Mouse (Mus musculus) neural tube, embryonic 14.5 days (tissue): ENCODE results near the gene Cars2. TPM values are rescaled to one million over a fixed set of nuclear protein-coding genes. Genes with fewer than 3 reads are reported as not detected.
A peak's percentile ranks its signal among the peaks of the same experiment; 100 is the strongest.
"Not testable (repeated sequence)": the region's sequence is repeated elsewhere in the genome, so short reads cannot be mapped to it uniquely, and the experiment has no call there.

ENCODE experiments used
- ATAC-seq: fragments of 200-750 bp; cut with Nextera tagmentation; 2 replicates; pipeline ENCODE4 v1.8.0; 2017; ENCODE audit warnings: low read depth, mild to moderate bottlenecking, moderate TSS enrichment, moderate library complexity
- H3K27ac ChIP-seq: fragments of 300-500 bp; sonication (generic); 2 replicates; pipeline ENCODE4 v1.5.1; 2014; ENCODE audit warnings: low read depth, mild to moderate bottlenecking, control low read depth, low read length, moderate library complexity, mixed read lengths
- H3K27me3 ChIP-seq: fragments of 300-500 bp; sonication (generic); 2 replicates; pipeline ENCODE4 v1.6.1; 2014; ENCODE audit warnings: low read length; ENCODE audit not compliant: control insufficient read depth, insufficient read depth
- H3K36me3 ChIP-seq: fragments of 300-500 bp; sonication (generic); 2 replicates; pipeline ENCODE4 v1.6.1; 2014; ENCODE audit warnings: low read length, mixed read lengths; ENCODE audit not compliant: control insufficient read depth, insufficient read depth
- H3K4me1 ChIP-seq: fragments of 300-500 bp; sonication (generic); 2 replicates; pipeline ENCODE4 v1.6.1; 2014; ENCODE audit warnings: low read length; ENCODE audit not compliant: control insufficient read depth, insufficient read depth
- H3K4me2 ChIP-seq: fragments of 300-500 bp; sonication (generic); 2 replicates; pipeline ENCODE4 v1.6.1; 2014; ENCODE audit warnings: mild to moderate bottlenecking, low read depth, low read length, control low read depth
- H3K4me3 ChIP-seq: fragments of 300-500 bp; sonication (generic); 2 replicates; pipeline ENCODE4 v1.5.1; 2014; ENCODE audit warnings: low read depth, low read length, control low read depth, mixed read lengths
- H3K9ac ChIP-seq: fragments of 300-500 bp; sonication (generic); replicated peaks from 2 replicates; pipeline ENCODE4 v1.6.1; 2014; ENCODE audit warnings: low read depth, mild to moderate bottlenecking, control low read depth, low read length, mixed read lengths
- H3K9me3 ChIP-seq: fragments of 300-500 bp; sonication (generic); 2 replicates; pipeline ENCODE4 v1.6.1; 2016; ENCODE audit warnings: low read length; ENCODE audit not compliant: control insufficient read depth
- WGBS: fragments of 180-500 bp; shearing (Covaris S2); extraction: QIAGEN DNeasy Blood & Tissue Kit; methylation state at CpG from one replicate; pipeline ENCODE4 v1.1.7; 2014; 5-methylcytosine and 5-hydroxymethylcytosine counted together
- polyA plus RNA-seq: library from polyadenylated mRNA; unstranded; fragments of >200 nt; fragmentation: Nextera tagmentation; extraction: Ambion mirVana; gene quantifications from 2 replicates; pipeline ENCODE4 v1.2.1, GENCODE M21; 2014

The Cars2 gene
- polyA plus RNA-seq, 1 experiment from 2014 or later: 27.6 TPM

GRCm38 (mm10) chr8:11506802-11507201 is 43.8 kb downstream of the Cars2 start:
- no peaks in the 10 kb centered on the region for H3K27me3 ChIP-seq
- no peak for ATAC-seq
- no peaks in the 10 kb centered on the region for H3K9me3 ChIP-seq
- 80% methylated on average over 6 of the region's 6 CpGs for WGBS
- no peaks in the 10 kb centered on the region for H3K4me1 ChIP-seq
- H3K9ac ChIP-seq: no peak overlapping the region
- no peak overlapping the region for H3K4me2 ChIP-seq
- peaks cover 53% of the 10 kb centered on the region for H3K36me3 ChIP-seq
- no peak overlapping the region for H3K4me3 ChIP-seq
- H3K27ac ChIP-seq: no peak overlapping the region

- Histone ChIP-seq H3K9me3 (no peaks in the 10 kb centered on the region), H3K4me1 (no peaks in the 10 kb centered on the region), H3K4me3 (no peak overlapping the region), H3K27ac (no peak overlapping the region), H3K27me3 (no peaks in the 10 kb centered on the region), H3K9ac (no peak overlapping the region), H3K36me3 (peaks cover 53% of the 10 kb centered on the region), H3K4me2 (no peak overlapping the region)
- ATAC-seq: no peak
- 88% methylated on average over 14 of the region's 14 CpGs for WGBS
Measured at GRCm38 (mm10) chr8:11506074-11506473, 44.5 kb downstream of the Cars2 start.

DNA sequence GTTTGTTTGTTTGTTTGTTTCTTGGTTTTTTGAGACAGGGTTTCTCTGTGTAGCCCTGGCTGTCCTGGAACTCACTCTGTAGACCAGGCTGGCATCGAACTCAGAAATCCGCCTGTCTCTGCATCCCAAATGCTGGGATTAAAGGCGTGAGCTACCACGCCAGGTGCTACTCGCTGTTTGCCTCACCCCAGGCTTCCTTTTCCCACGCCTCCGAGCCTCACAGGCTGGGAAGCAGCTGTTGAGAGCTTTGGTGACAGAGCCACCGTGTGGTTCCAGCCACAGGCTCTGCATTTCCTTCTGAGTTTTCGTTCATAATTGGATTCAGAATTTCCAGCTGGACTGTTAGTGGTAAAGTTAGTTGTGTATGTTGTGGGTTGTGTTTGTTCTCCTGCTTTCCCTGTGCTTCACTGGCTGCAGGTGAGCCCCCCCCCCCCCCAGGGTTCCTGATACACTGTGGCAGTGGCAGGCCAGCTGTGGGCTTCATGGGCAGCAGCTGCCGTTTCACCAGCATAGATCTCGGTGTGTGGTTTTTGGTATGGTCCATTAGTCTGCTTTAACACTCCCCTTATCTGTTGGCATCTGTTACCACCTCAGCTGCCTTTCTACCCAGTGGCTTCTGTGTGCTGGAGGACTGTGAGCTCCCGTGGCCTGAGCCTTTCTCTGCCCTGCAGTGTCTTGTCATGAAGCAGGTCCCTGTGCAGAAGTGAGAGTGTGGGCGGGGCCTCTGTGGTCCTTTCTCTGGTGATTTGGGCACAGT is 46.9 kb downstream of the Cars2 start:
- no peak for ATAC-seq
- H3K27ac ChIP-seq: no peak overlapping the region
- peaks cover 34% of the 10 kb centered on the region for H3K36me3 ChIP-seq
- WGBS: 89% methylated on average over 13 of the region's 13 CpGs
- no peaks in the 10 kb centered on the region for H3K9me3 ChIP-seq
- H3K4me1 ChIP-seq: no peaks in the 10 kb centered on the region
- no peak overlapping the region for H3K4me3 ChIP-seq
- H3K4me2 ChIP-seq: no peak overlapping the region
- H3K9ac ChIP-seq: no peak overlapping the region
- H3K27me3 ChIP-seq: no peaks in the 10 kb centered on the region

GRCm38 (mm10) chr8:11498786-11499485 is 51.6 kb downstream of the Cars2 start:
- H3K36me3 ChIP-seq: peaks cover 9% of the 10 kb centered on the region; the same call in 1 of the 2 replicates
- no peaks in the 10 kb centered on the region for H3K27me3 ChIP-seq
- no peak for ATAC-seq
- no peaks in the 10 kb centered on the region for H3K9me3 ChIP-seq
- no peak overlapping the region for H3K9ac ChIP-seq
- H3K4me2 ChIP-seq: no peak overlapping the region
- no peak overlapping the region for H3K4me3 ChIP-seq
- 90% methylated on average over 4 of the region's 4 CpGs for WGBS
- peaks cover 5% of the 10 kb centered on the region for H3K4me1 ChIP-seq
- no peak overlapping the region for H3K27ac ChIP-seq

- H3K4me2 ChIP-seq: peak overlapping the region; percentile 63
- WGBS: 78% methylated on average over 12 of the region's 12 CpGs
- 0 out of 2 replicates have a peak overlapping the region, but pooled peaks have one; percentile 88 for H3K27ac ChIP-seq
- H3K4me1 ChIP-seq: peaks cover 5% of the 10 kb centered on the region
- ATAC-seq: no peak
- H3K4me3 ChIP-seq: peak overlapping the region; percentile 84
- H3K36me3 ChIP-seq: peaks cover 4% of the 10 kb centered on the region; the same call in 1 of the 2 replicates
- no peaks in the 10 kb centered on the region for H3K9me3 ChIP-seq
- H3K27me3 ChIP-seq: no peaks in the 10 kb centered on the region
- H3K9ac ChIP-seq: no peak overlapping the region; the same call in 1 of the 2 replicates
Measured at GRCm38 (mm10) chr8:11498281-11498680, 52.3 kb downstream of the Cars2 start.

- H3K9me3 ChIP-seq: no peaks in the 10 kb centered on the region
- H3K36me3 ChIP-seq: no peaks in the 10 kb centered on the region
- H3K4me1 ChIP-seq: peaks cover 5% of the 10 kb centered on the region
- peak within 1 kb of the TSS; percentile 88 for H3K27ac ChIP-seq
- H3K4me2 ChIP-seq: peak within 1 kb of the TSS; percentile 63
- 4% methylated on average over 72 of the region's 73 CpGs for WGBS
- peak; percentile 98 for ATAC-seq
- H3K27me3 ChIP-seq: no peaks in the 10 kb centered on the region
- peak within 1 kb of the TSS; percentile 84 for H3K9ac ChIP-seq
- H3K4me3 ChIP-seq: peak within 1 kb of the TSS; percentile 84
Measured at GRCm38 (mm10) chr8:11497017-11497990, 53.3 kb downstream of the Cars2 start, which contains the start of gene Naxd. TSS of gene Naxd (plus strand) at chr8:11497506.

- H3K4me2 ChIP-seq, H3K27me3 ChIP-seq, H3K9ac ChIP-seq, ATAC-seq, H3K4me1 ChIP-seq, H3K27ac ChIP-seq, H3K4me3 ChIP-seq, H3K36me3 ChIP-seq, H3K9me3 ChIP-seq: not testable (repeated sequence)
- 88% methylated on average over 2 of the region's 2 CpGs for WGBS
Measured at GRCm38 (mm10) chr8:11492340-11492739, 58.2 kb downstream of the Cars2 start.

DNA sequence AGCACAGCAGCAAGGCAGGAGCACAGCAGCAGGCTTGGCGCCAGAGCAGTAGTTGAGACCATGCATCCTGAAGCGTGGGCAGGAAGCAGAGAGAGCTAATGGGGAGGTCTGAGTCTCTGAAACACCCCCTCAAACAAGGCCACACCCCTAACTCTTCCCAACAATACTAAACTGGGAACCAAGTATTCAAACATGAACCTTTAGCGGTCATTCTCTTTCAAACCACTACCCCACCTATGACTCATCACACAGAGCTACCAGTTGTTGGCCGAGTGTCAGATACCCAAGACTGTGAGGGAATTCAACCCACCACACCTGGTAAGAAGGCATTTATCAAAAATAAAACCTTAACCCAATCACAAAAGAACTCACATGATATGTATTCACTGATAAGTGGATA is 63.4 kb downstream of the Cars2 start:
- Histone ChIP-seq H3K9me3 (no peaks in the 10 kb centered on the region), H3K4me3 (no peak overlapping the region), H3K27ac (no peak overlapping the region), H3K4me1 (no peaks in the 10 kb centered on the region), H3K27me3 (peaks cover 3% of the 10 kb centered on the region; the same call in 1 of the 2 replicates), H3K4me2 (no peak overlapping the region), H3K9ac (no peak overlapping the region), H3K36me3 (no peaks in the 10 kb centered on the region)
- 75% methylated on average over 4 of the region's 4 CpGs for WGBS
- no peak for ATAC-seq
